Mouse (Mus musculus) small intestine, adult 2 months (tissue): Measurements from ENCODE around the gene Tbk1.

ENCODE experiments used
- CTCF ChIP-seq: fragments of 200-500 bp; IDR thresholded peaks from 2 replicates; pipeline ENCODE4 v1.5.1; 2012; ENCODE audit warnings: low read depth, mild to moderate bottlenecking, control low read depth, inconsistent platforms, low read length, moderate library complexity, mixed read lengths; ENCODE audit not compliant: insufficient replicate concordance, insufficient read length; ENCODE audit errors: extremely low read depth
- POLR2A ChIP-seq: fragments of 200-500 bp; IDR thresholded peaks from 2 replicates; pipeline ENCODE4 v1.6.1; 2012; ENCODE audit warnings: low read depth, mild to moderate bottlenecking, control low read depth, inconsistent platforms, low read length, moderate library complexity

GRCm38 (mm10) chr10:121601272-121601671, 14.7 kb upstream of the Tbk1 start:
- TF ChIP-seq CTCF, result no peak
- TF ChIP-seq POLR2A, result no peak
